Mouse (Mus musculus): ENCODE results near the gene Rrp12. TPM values are rescaled to one million over a fixed set of nuclear protein-coding genes. Genes with fewer than 3 reads are reported as not detected.

The Rrp12 gene
- polyA plus RNA-seq, 1 experiment from 2014 or later = 22.8 TPM

DNA sequence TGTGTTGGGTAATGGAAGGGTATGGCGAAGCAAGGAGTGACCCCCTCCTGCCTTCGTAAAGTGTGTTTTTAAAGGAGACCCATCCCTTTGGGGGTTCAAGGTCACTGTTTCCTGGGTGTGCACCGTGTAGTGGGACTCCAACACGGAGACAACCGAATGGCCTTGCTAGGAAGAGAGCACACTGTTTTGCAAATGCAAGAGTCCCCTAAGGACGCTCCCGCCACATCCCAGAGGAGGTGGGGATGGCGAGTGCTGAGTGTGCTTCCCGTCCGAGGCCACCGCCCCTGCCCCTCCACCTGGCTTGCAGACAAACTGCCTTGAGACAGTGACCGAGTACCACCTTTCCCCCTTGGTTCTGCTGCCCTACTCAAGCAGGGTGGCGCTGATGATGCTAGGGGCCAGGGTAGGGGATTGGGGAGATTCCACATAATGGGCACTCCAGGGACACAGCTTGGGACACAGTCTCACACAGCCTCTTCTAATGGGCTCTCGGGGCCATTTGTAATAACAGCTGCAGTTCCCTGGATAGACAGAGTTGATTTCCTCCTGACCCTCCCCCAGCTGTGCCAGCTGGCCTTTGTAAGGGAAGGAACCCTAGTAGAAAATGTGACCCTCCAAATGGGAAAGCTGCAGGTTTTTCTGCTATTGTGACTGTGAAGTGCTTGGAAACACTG lies 64.1 kb downstream of the Rrp12 start:
- H3K36me3 ChIP-seq = no peaks in the 10 kb centered on the region
- peak overlapping the region; percentile 98 for H3K4me2 ChIP-seq (replicated peaks)
- 0 out of 2 replicates have a peak overlapping the region, but pooled peaks have one; percentile 20 for H3K27ac ChIP-seq (replicated peaks)
- H3K4me1 ChIP-seq = peaks cover 45% of the 10 kb centered on the region
- 4% methylated on average over 14 of the region's 14 CpGs for WGBS
- ATAC-seq (ENCODE audit: low FRiP score, low read depth) = no peak
- H3K9me3 ChIP-seq = no peaks in the 10 kb centered on the region
- peaks cover 29% of the 10 kb centered on the region for H3K27me3 ChIP-seq
- H3K9ac ChIP-seq (replicated peaks) = peak overlapping the region; percentile 29; the same call in 1 of the 2 replicates
- peak overlapping the region; percentile 79 for H3K4me3 ChIP-seq

DNA sequence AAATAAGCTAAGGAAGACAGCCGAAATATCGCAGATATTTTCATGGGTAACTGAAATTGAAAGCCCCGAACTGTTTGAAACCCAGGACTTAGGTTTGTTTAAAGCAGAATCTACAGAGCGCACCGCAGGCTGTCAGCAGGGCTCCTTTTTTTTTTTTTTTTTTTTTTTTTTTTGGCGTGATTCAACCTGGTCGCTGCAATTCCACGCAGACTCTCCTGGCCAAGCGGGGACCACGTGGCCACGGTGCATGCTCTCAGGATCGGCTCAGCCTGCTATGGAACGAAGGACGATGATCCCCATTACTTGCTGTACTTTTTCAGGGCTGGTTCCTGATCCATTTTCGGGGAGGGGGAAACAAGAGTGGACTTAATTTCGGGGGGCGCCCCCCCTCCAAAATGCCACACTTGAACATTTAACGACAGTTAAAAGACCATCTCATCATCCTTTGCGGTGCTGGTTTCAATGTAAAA lies 64.8 kb downstream of the Rrp12 start:
- Histone ChIP-seq H3K4me1 (peaks cover 42% of the 10 kb centered on the region), H3K27ac (replicated peaks) (peak overlapping the region; percentile 92; the same call in 1 of the 2 replicates), H3K9me3 (no peaks in the 10 kb centered on the region), H3K36me3 (no peaks in the 10 kb centered on the region), H3K9ac (replicated peaks) (peak overlapping the region; percentile 88), H3K27me3 (peaks cover 28% of the 10 kb centered on the region), H3K4me3 (peak overlapping the region; percentile 79), H3K4me2 (replicated peaks) (peak overlapping the region; percentile 98)
- ATAC-seq (ENCODE audit: low FRiP score, low read depth) = no peak
- WGBS = 1% methylated on average over 19 of the region's 19 CpGs

DNA sequence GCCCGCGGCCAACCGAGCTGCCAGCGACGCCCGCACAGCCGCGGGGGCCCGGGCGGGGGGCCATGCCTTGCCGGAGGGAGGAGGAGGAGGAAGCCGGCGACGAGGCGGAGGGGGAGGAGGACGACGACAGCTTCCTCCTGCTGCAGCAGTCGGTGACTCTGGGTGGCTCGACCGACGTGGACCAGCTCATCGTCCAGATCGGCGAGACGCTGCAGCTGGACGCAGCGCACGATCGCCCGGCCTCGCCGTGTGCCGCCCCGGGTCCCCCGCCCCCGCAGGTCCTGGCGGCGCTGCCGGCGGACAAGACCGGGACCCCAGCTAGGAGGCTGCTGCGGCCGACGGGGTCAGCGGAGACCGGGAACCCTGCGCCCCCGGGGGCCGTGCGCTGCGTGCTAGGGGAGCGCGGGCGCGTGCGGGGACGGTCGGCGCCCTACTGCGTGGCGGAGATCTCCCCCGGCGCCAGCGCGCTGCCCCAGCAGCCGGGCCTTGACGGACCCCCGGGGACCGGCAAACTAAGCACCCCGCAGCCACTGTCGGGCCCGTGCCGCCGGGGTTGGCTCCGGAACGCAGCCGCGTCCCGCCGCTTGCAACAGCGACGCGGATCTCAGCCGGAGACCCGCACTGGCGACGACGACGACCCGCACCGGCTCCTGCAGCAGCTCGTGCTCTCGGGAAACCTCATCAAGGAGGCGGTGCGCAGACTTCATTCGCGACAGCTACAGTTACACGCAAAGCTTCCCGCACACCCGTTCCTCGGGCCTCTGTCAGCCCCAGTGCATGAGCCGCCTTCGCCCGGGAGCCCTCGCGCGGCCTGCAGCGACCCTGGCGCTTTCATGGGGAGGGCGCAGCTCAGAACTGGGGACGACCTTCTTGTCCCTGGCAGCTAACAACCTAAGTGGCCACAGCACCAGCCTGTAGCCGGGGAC lies 65.6 kb downstream of the Rrp12 start:
- Histone ChIP-seq H3K4me3 (peak overlapping the region; percentile 79), H3K4me2 (replicated peaks) (peak overlapping the region; percentile 98), H3K27me3 (peaks cover 28% of the 10 kb centered on the region), H3K36me3 (no peaks in the 10 kb centered on the region), H3K9ac (replicated peaks) (peak overlapping the region; percentile 88), H3K9me3 (no peaks in the 10 kb centered on the region), H3K27ac (replicated peaks) (peak overlapping the region; percentile 92), H3K4me1 (peaks cover 34% of the 10 kb centered on the region)
- ATAC-seq (ENCODE audit: low FRiP score, low read depth) = peak; percentile 67
- WGBS = under 1% methylated on average over 85 of the region's 112 CpGs

DNA sequence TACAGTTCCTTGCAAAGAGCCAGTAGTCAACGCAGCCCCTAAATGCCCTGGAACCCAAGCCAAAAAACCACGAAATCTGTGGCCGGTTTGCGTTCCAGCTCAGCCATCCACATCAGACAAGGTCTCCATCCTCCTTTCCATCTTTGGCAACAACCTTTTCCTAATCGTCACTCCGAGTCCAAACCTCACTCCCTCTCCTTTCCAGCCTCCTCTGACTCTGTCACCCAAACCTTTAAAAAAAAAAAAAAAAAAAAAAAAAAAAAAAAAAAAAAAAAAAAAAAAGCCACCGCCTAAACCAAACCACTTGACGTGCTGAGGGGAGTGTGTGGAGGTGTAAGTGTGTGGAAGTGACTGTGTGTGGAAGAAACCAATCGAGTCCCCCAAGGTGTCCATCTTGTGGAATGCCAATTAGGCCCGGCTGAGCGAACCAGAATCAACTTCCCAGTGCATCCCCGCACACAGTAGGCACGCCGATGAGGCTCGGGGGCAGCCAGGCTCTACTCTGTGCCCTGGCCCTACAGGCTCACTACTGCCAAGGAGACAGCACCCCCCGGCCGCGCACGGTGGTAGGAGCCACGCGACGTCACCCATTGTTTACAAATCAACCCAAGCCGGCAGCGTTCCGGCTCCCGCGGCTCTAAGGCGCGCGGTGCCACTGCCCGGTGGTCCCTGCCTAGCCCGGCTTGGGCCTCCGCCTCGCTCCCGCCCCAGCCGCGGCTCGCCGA lies 66.4 kb downstream of the Rrp12 start, which contains the start of gene Frat1:
Frat1 (plus strand) TSS at position 590 of the 725 bp plus-strand sequence.
- ATAC-seq (ENCODE audit: low FRiP score, low read depth) = peak; percentile 96
- WGBS = under 1% methylated on average over 27 of the region's 39 CpGs
- Histone ChIP-seq H3K4me3 (peak within 1 kb of the TSS; percentile 79), H3K9me3 (no peaks in the 10 kb centered on the region), H3K4me1 (peaks cover 29% of the 10 kb centered on the region), H3K36me3 (no peaks in the 10 kb centered on the region), H3K4me2 (replicated peaks) (peak within 1 kb of the TSS; percentile 98), H3K9ac (replicated peaks) (peak within 1 kb of the TSS; percentile 88), H3K27ac (replicated peaks) (peak within 1 kb of the TSS; percentile 92), H3K27me3 (peaks cover 28% of the 10 kb centered on the region)

DNA sequence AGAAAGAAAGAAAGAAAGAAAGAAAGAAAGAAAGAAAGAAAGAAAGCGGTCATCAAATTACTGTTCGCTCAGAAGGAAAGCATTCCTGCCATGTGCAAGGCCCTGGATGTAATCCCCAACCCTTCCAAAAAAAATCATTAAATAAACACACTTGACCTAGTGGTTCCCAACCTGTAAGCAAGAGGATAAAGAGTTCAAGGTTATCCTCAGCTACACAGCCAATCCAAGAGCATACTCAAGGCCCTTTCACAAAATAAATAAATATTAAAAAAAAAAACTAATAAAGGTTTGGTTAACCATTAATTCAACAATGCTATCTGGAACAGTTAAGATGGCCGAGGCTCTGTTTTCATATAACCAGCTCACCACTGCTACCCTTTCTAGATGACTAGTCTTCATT lies 67.0 kb downstream of the Rrp12 start:
- WGBS = 62% methylated on average over 3 of the region's 3 CpGs

DNA sequence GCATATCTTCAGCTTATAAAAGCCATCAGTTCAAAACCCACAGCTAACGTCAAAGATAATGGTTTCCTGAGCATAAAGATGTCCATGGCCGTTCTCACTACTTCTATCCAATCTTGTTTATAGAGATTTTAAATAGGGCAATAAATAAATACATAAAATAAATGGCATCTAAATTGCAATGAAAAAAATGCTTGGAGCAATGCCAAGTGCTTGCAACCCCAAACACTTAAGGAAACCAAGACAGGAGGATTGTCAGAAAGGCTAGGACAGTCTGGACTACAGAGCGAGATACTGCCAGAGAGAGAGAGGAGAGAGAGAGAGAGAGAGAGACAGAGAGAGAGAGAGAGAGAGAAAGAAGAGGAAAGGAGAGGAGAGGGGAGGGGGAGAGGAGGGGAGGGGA lies 69.4 kb downstream of the Rrp12 start:
- no peaks in the 10 kb centered on the region for H3K9me3 ChIP-seq
- ATAC-seq (ENCODE audit: low FRiP score, low read depth) = no peak

More for the DNA sequence above, 67.0 kb downstream of the Rrp12 start:
- ATAC-seq (ENCODE audit: low FRiP score, low read depth) = no peak
- H3K4me3 ChIP-seq = peak overlapping the region; percentile 79
- peaks cover 29% of the 10 kb centered on the region for H3K4me1 ChIP-seq
- H3K9me3 ChIP-seq = no peaks in the 10 kb centered on the region
- H3K27ac ChIP-seq (replicated peaks) = peak overlapping the region; percentile 74
- H3K4me2 ChIP-seq (replicated peaks) = peak overlapping the region; percentile 98
- H3K27me3 ChIP-seq = peaks cover 28% of the 10 kb centered on the region
- H3K36me3 ChIP-seq = no peaks in the 10 kb centered on the region
- H3K9ac ChIP-seq (replicated peaks) = peak overlapping the region; percentile 47; the same call in 1 of the 2 replicates

DNA sequence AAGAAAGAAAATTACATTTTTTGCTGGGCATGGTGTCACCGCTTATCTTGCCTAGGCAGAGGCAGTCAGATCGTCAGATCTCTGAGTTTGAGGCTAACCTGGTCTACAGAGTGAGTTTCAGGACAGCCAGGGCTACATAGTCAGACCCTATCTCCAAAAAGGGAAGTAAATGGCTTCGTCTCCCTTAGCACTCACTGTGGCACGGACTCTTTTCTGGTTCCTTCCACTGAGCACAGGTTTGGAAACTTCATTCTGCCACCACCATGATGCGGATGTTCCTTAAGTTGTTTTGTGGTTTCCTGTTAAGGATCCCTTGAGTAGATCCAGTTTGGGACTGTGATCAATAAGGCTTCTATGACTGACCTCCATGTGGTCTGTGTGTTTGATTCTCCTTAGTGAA lies 71.0 kb downstream of the Rrp12 start:
- Histone ChIP-seq H3K4me2 (replicated peaks) (no peak overlapping the region), H3K27ac (replicated peaks) (no peak overlapping the region), H3K4me1 (no peaks in the 10 kb centered on the region), H3K4me3 (no peak overlapping the region), H3K9ac (replicated peaks) (no peak overlapping the region), H3K27me3 (0 out of 2 replicates have a peak, but pooled peaks cover 6% of the 10 kb centered on the region), H3K36me3 (no peaks in the 10 kb centered on the region), H3K9me3 (no peaks in the 10 kb centered on the region)
- no peak for ATAC-seq (ENCODE audit: low FRiP score, low read depth)
- WGBS = 86% methylated on average over 5 of the region's 5 CpGs

More for the DNA sequence above, 69.4 kb downstream of the Rrp12 start:
- no peak overlapping the region for H3K9ac ChIP-seq (replicated peaks)
- peaks cover 11% of the 10 kb centered on the region for H3K4me1 ChIP-seq
- WGBS = 90% methylated on average over 3 of the region's 3 CpGs
- H3K36me3 ChIP-seq = no peaks in the 10 kb centered on the region
- peaks cover 6% of the 10 kb centered on the region for H3K27me3 ChIP-seq
- no peak overlapping the region for H3K4me2 ChIP-seq (replicated peaks)
- H3K27ac ChIP-seq (replicated peaks) = no peak overlapping the region
- H3K4me3 ChIP-seq = no peak overlapping the region

DNA sequence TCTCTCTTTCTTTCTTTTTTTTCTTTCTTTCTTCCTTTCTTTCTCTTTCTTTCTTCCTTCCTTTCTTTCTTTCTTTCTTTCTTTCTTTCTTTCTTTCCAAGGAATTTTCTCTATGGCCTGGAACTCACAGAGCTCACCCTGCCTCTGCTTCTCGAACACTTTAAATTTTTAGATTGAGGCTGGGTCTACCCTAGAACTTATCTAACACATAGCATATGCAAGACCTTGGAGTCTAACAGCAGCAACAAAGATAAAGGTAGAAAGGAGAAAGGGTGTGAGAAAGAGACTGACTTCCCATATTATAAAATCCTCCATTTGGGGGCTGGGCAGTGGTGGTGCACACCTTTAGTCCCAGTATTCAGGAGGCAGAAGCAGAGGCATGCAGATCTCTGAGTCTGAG lies 73.4 kb downstream of the Rrp12 start:
- no peak overlapping the region for H3K9ac ChIP-seq (replicated peaks)
- WGBS = 91% methylated on average over 1 of the region's 1 CpGs
- H3K27me3 ChIP-seq = 0 out of 2 replicates have a peak, but pooled peaks cover 6% of the 10 kb centered on the region
- ATAC-seq (ENCODE audit: low FRiP score, low read depth) = no peak
- no peaks in the 10 kb centered on the region for H3K9me3 ChIP-seq
- no peak overlapping the region for H3K4me2 ChIP-seq (replicated peaks)
- no peak overlapping the region for H3K4me3 ChIP-seq
- no peak overlapping the region for H3K27ac ChIP-seq (replicated peaks)
- no peaks in the 10 kb centered on the region for H3K4me1 ChIP-seq
- no peaks in the 10 kb centered on the region for H3K36me3 ChIP-seq

DNA sequence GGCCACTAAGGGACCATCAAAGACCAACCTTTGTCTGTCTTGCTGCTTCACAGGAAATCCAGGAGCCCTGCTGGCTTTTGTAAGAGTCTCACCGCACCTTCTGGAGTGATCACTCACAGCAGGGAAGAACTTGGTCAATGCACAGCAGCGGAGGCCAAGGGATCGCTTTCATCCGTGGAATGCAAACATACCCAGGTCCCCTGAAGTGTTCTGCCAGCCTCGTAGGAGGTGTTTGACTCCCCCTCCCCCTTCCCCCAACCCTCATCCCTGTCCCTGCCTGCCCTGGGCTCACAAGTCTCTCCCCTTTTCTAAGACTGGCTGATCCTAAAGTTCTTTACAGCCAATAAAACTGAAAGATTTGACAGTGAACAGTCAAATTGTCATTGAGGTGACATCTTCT lies 74.5 kb downstream of the Rrp12 start:
- WGBS = 10% methylated on average over 5 of the region's 5 CpGs
- no peak overlapping the region for H3K4me3 ChIP-seq
- no peak overlapping the region for H3K27ac ChIP-seq (replicated peaks)
- ATAC-seq (ENCODE audit: low FRiP score, low read depth) = no peak
- no peak overlapping the region for H3K9ac ChIP-seq (replicated peaks)
- H3K36me3 ChIP-seq = no peaks in the 10 kb centered on the region
- H3K9me3 ChIP-seq = no peaks in the 10 kb centered on the region
- 0 out of 2 replicates have a peak, but pooled peaks cover 6% of the 10 kb centered on the region for H3K27me3 ChIP-seq
- no peak overlapping the region for H3K4me2 ChIP-seq (replicated peaks)
- H3K4me1 ChIP-seq = no peaks in the 10 kb centered on the region

DNA sequence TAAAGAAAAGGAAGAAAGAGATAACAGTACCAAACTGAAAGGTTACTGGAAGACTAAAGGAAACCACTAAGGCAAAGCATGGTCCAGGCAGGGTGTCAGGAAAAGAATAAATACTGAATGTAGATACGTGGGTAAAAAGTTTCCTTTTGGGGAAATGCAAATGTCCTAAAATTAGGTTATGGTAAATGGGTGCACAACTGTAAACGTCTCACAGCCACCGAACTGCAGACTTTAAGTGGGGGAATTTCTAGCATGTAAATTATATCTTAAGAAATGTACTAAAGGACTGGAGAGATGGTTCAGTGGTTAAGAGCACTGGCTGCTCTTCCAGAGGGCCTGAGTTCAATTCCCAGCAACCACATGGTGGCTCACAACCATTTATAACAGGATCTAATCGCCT lies 77.2 kb downstream of the Rrp12 start:
- H3K27ac ChIP-seq (replicated peaks) = no peak overlapping the region
- WGBS = 91% methylated on average over 4 of the region's 4 CpGs
- H3K4me3 ChIP-seq = no peak overlapping the region
- no peaks in the 10 kb centered on the region for H3K36me3 ChIP-seq
- no peak overlapping the region for H3K9ac ChIP-seq (replicated peaks)
- 0 out of 2 replicates have a peak, but pooled peaks cover 6% of the 10 kb centered on the region for H3K27me3 ChIP-seq
- no peak for ATAC-seq (ENCODE audit: low FRiP score, low read depth)
- H3K9me3 ChIP-seq = peaks cover 4% of the 10 kb centered on the region; the same call in 1 of the 2 replicates
- H3K4me2 ChIP-seq (replicated peaks) = no peak overlapping the region
- H3K4me1 ChIP-seq = no peaks in the 10 kb centered on the region

DNA sequence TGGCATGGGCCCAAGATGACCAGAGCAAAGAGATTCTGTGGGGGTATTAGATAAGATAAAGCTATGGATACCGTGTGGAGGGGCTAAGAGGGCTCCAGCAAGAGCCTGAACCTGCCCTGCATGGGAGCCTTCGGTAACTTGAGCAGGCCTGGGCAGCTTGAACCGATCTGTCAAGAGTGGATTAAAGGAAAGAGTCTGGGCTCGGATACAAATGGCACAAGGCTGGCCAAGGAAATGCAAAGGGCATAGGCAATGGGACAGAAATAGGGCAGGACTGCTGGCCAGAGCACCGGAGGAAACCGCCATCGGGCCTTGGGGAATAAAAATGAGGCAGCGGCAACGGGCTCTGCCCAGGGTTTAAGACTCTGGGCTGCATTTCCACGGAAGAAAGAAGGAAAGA lies 78.6 kb downstream of the Rrp12 start:
- H3K4me2 ChIP-seq (replicated peaks) = no peak overlapping the region
- H3K36me3 ChIP-seq = no peaks in the 10 kb centered on the region
- 0 out of 2 replicates have a peak, but pooled peaks cover 6% of the 10 kb centered on the region for H3K27me3 ChIP-seq
- no peak for ATAC-seq (ENCODE audit: low FRiP score, low read depth)
- H3K9ac ChIP-seq (replicated peaks) = no peak overlapping the region
- H3K9me3 ChIP-seq = peaks cover 5% of the 10 kb centered on the region; the same call in 1 of the 2 replicates
- H3K27ac ChIP-seq (replicated peaks) = no peak overlapping the region
- no peak overlapping the region for H3K4me3 ChIP-seq
- H3K4me1 ChIP-seq = no peaks in the 10 kb centered on the region
- WGBS = 59% methylated on average over 10 of the region's 10 CpGs
